Mouse (Mus musculus): ENCODE results near the gene Hopx. TPM values are rescaled to one million over a fixed set of nuclear protein-coding genes. Genes with fewer than 3 reads are reported as not detected.

Gene Hopx
- polyA plus RNA-seq, 1 experiment = 58.4 TPM

- DNase-seq (ENCODE audit: low read depth, low spot score) = no peak
- 62% methylated on average over 7 of the region's 7 CpGs for WGBS
Measured at GRCm38 (mm10) chr5:77082735-77083134, 32.2 kb downstream of the Hopx start.

- WGBS = 59% methylated on average over 4 of the region's 4 CpGs
- DNase-seq (ENCODE audit: low read depth, low spot score) = no peak
Measured at GRCm38 (mm10) chr5:77080761-77081160, 34.2 kb downstream of the Hopx start.

GRCm38 (mm10) chr5:77075951-77076350 is 39.0 kb downstream of the Hopx start:
- WGBS = 73% methylated on average over 4 of the region's 4 CpGs
- no peak for DNase-seq (ENCODE audit: low read depth, low spot score)

GRCm38 (mm10) chr5:77074914-77075313 is 40.0 kb downstream of the Hopx start:
- 39% methylated on average over 2 of the region's 2 CpGs for WGBS
- no peak for DNase-seq (ENCODE audit: low read depth, low spot score)

GRCm38 (mm10) chr5:77073794-77074193 is 41.1 kb downstream of the Hopx start:
- 89% methylated on average over 8 of the region's 8 CpGs for WGBS
- DNase-seq (ENCODE audit: low read depth, low spot score) = no peak

GRCm38 (mm10) chr5:77071626-77072025 is 43.3 kb downstream of the Hopx start:
- DNase-seq (ENCODE audit: low read depth, low spot score) = no peak
- WGBS = 65% methylated on average over 3 of the region's 3 CpGs

- 66% methylated on average over 2 of the region's 2 CpGs for WGBS
Measured at GRCm38 (mm10) chr5:77070987-77071386, 43.9 kb downstream of the Hopx start.

GRCm38 (mm10) chr5:77067321-77067720 is 47.6 kb downstream of the Hopx start:
- 58% methylated on average over 8 of the region's 8 CpGs for WGBS
- no peak for DNase-seq (ENCODE audit: low read depth, low spot score)

More at GRCm38 (mm10) chr5:77070987-77071386, 43.9 kb downstream of the Hopx start:
- DNase-seq (ENCODE audit: low read depth, low spot score) = no peak

- 33% methylated on average over 17 of the region's 17 CpGs for WGBS
- DNase-seq (ENCODE audit: low read depth, low spot score) = no peak
Measured at GRCm38 (mm10) chr5:77061372-77062038, 53.4 kb downstream of the Hopx start.

- no peak for DNase-seq (ENCODE audit: low read depth, low spot score)
- WGBS = 62% methylated on average over 10 of the region's 10 CpGs
Measured at GRCm38 (mm10) chr5:77060363-77060762, 54.6 kb downstream of the Hopx start.

GRCm38 (mm10) chr5:77056881-77057440 is 58.0 kb downstream of the Hopx start:
- DNase-seq (ENCODE audit: low read depth, low spot score) = no peak
- WGBS = 66% methylated on average over 12 of the region's 12 CpGs

GRCm38 (mm10) chr5:77052616-77053015 is 62.3 kb downstream of the Hopx start:
- no peak for DNase-seq (ENCODE audit: low read depth, low spot score)
- 94% methylated on average over 5 of the region's 5 CpGs for WGBS

GRCm38 (mm10) chr5:77044362-77044761 is 70.6 kb downstream of the Hopx start:
- WGBS = 57% methylated on average over 5 of the region's 5 CpGs
- DNase-seq (ENCODE audit: low read depth, low spot score) = no peak

GRCm38 (mm10) chr5:77039391-77039790 is 75.5 kb downstream of the Hopx start:
- DNase-seq (ENCODE audit: low read depth, low spot score) = no peak

- DNase-seq (ENCODE audit: low read depth, low spot score) = no peak
- 87% methylated on average over 10 of the region's 10 CpGs for WGBS
Measured at GRCm38 (mm10) chr5:77038451-77038850, 76.5 kb downstream of the Hopx start.

Other genes starting within 250 kb of the Hopx start
- gene Aasdh, start 209.6 kb downstream of the Hopx start, polyA plus RNA-seq (2012; rRNA removed) = 5.6 and 6.0 TPM in 2 replicates
- gene Paics, start 163.8 kb downstream of the Hopx start, polyA plus RNA-seq (2012; rRNA removed) = 20.0 and 22.1 TPM in 2 replicates
- gene Ppat, start 163.5 kb downstream of the Hopx start, polyA plus RNA-seq (2012; rRNA removed) = 2.2 and 2.9 TPM in 2 replicates
- gene Srp72, start 140.4 kb downstream of the Hopx start, polyA plus RNA-seq (2012; rRNA removed) = 17.4 and 24.2 TPM in 2 replicates
- gene Arl9, start 111.1 kb downstream of the Hopx start, polyA plus RNA-seq (2012; rRNA removed) = 0.40 TPM in 1 of 2 replicates, not detected in the other
- gene Thegl, start 99.1 kb downstream of the Hopx start, polyA plus RNA-seq (2012; rRNA removed) = 0.14 TPM in 1 of 2 replicates, not detected in the other
- gene Spink2, start 96.3 kb upstream of the Hopx start, polyA plus RNA-seq (2012; rRNA removed) = 0.43 and 0.56 TPM in 2 replicates
- gene Rest, start 150.4 kb upstream of the Hopx start, polyA plus RNA-seq (2012; rRNA removed) = 2.9 and 4.6 TPM in 2 replicates
- gene Noa1, start 195.0 kb upstream of the Hopx start, polyA plus RNA-seq (2012; rRNA removed) = 11.8 and 13.2 TPM in 2 replicates
- 9.4 and 13.8 TPM in 2 replicates for gene Polr2b, start 195.0 kb upstream of the Hopx start, polyA plus RNA-seq (2012; rRNA removed)

Measured in large intestine, adult 2 months (tissue).